Mouse (Mus musculus) small intestine, adult 2 months (tissue): ENCODE data around the gene Atl3. TPM values are rescaled to one million over a fixed set of nuclear protein-coding genes. Genes with fewer than 3 reads are reported as not detected.

Source experiments
- H3K27ac ChIP-seq: fragments of 200-500 bp; 2 replicates; pipeline ENCODE4 v1.5.1; 2012; ENCODE audit warnings: low read depth, low read length, control low read depth, inconsistent platforms; ENCODE audit not compliant: insufficient read depth
- H3K27me3 ChIP-seq: fragments of 200-500 bp; 2 replicates; pipeline ENCODE4 v1.6.1; 2012; ENCODE audit warnings: mild to moderate bottlenecking, moderate library complexity, low read length, inconsistent platforms; ENCODE audit not compliant: control insufficient read depth, insufficient read depth
- H3K36me3 ChIP-seq: fragments of 200-500 bp; 2 replicates; pipeline ENCODE4 v1.6.1; 2012; ENCODE audit warnings: mild to moderate bottlenecking, low read length, control low read depth, inconsistent platforms; ENCODE audit not compliant: control insufficient read depth, insufficient read depth
- H3K4me1 ChIP-seq: fragments of 200-500 bp; 2 replicates; pipeline ENCODE4 v1.6.1; 2012; ENCODE audit warnings: low read length, inconsistent platforms, mixed read lengths; ENCODE audit not compliant: control insufficient read depth, insufficient read depth, insufficient read length
- H3K4me3 ChIP-seq: fragments of 200-500 bp; 2 replicates; pipeline ENCODE4 v1.5.1; 2012; ENCODE audit warnings: low read depth, mild to moderate bottlenecking, control low read depth, inconsistent platforms, low read length, moderate library complexity
- CTCF ChIP-seq: fragments of 200-500 bp; IDR thresholded peaks from 2 replicates; pipeline ENCODE4 v1.5.1; 2012; ENCODE audit warnings: low read depth, mild to moderate bottlenecking, control low read depth, inconsistent platforms, low read length, moderate library complexity, mixed read lengths; ENCODE audit not compliant: insufficient replicate concordance, insufficient read length; ENCODE audit errors: extremely low read depth
- POLR2A ChIP-seq: fragments of 200-500 bp; IDR thresholded peaks from 2 replicates; pipeline ENCODE4 v1.6.1; 2012; ENCODE audit warnings: low read depth, mild to moderate bottlenecking, control low read depth, inconsistent platforms, low read length, moderate library complexity
- WGBS: fragments of 180-500 bp; shearing (Covaris S2); methylation state at CpG from one replicate; pipeline ENCODE4 v1.1.7; 2018; 5-methylcytosine and 5-hydroxymethylcytosine counted together
- polyA plus RNA-seq: library from polyadenylated mRNA; depleted of rRNA; stranded (reverse); fragments of >200 nt; gene quantifications from 2 replicates; pipeline ENCODE4 v1.2.3, GENCODE M21; 2012; rRNA removed

Gene Atl3
- polyA plus RNA-seq, 1 experiment, result 2.6 TPM

DNA sequence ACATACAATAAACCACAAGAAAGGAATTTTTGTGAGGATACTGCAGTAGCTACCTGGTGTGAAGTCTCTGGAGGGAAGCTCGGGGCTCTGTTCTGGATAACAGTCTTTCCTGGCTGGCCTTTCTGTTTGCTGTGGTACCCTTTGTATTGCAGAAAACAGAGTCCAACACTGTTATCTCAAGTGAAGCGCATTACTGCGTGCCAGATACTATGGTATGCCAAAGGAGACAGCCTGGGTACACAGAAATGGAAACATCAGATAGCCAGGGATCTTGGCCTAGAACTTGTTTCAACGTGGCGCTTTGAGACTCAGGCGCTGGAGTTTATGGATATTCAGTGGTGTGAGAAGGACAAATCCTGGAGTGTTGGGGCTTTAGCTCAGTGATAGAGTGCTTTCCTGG lies 91.9 kb downstream of the Atl3 start:
- WGBS, result 85% methylated on average over 6 of the region's 6 CpGs
- H3K4me3 ChIP-seq, result no peak overlapping the region
- no peaks in the 10 kb centered on the region for H3K27me3 ChIP-seq
- no peaks in the 10 kb centered on the region for H3K4me1 ChIP-seq
- H3K36me3 ChIP-seq, result peaks cover 37% of the 10 kb centered on the region
- TF ChIP-seq POLR2A (no peak), CTCF (no peak)
- no peak overlapping the region for H3K27ac ChIP-seq

Other genes starting within 250 kb of the Atl3 start
- 1.2 and 1.8 TPM in 2 replicates for gene Rcor2, start 226.7 kb upstream of the Atl3 start, polyA plus RNA-seq
- 91.2 and 279 TPM in 2 replicates for gene Mark2, start 152.2 kb upstream of the Atl3 start, polyA plus RNA-seq
- 5.5 and 15.1 TPM in 2 replicates for gene Spindoc, start 111.0 kb upstream of the Atl3 start, polyA plus RNA-seq
- gene 2700081O15Rik, start 76.4 kb upstream of the Atl3 start, polyA plus RNA-seq, result 8.3 and 11.9 TPM in 2 replicates
- gene Rtn3, start 10.8 kb upstream of the Atl3 start, polyA plus RNA-seq, result 66.3 and 95.6 TPM in 2 replicates
- gene Pla2g16, start 63.4 kb downstream of the Atl3 start, polyA plus RNA-seq, result 15.7 and 23.1 TPM in 2 replicates
- 1.2 and 2.9 TPM in 2 replicates for gene Lgals12, start 113.2 kb downstream of the Atl3 start, polyA plus RNA-seq
- gene Hrasls5, start 118.5 kb downstream of the Atl3 start, polyA plus RNA-seq, result not detected in 2 replicates
- not detected in 2 replicates for gene Slc22a19, start 217.3 kb downstream of the Atl3 start, polyA plus RNA-seq